Mouse (Mus musculus) ES-Bruce4 (cell line): ENCODE data around the gene Rap1gds1. TPM values are rescaled to one million over a fixed set of nuclear protein-coding genes. Genes with fewer than 3 reads are reported as not detected.

ENCODE experiments used
- H3K27ac ChIP-seq: 2 replicates; pipeline ENCODE4 v1.5.1; 2012; ENCODE audit warnings: low read length, inconsistent platforms; ENCODE audit not compliant: insufficient read depth
- H3K27me3 ChIP-seq: 2 replicates; pipeline ENCODE4 v1.6.1; 2012; ENCODE audit warnings: mild to moderate bottlenecking, low read length, inconsistent platforms; ENCODE audit not compliant: control insufficient read depth, poor library complexity, insufficient read depth, severe bottlenecking
- H3K36me3 ChIP-seq: 2 replicates; pipeline ENCODE4 v1.6.1; 2012; ENCODE audit warnings: inconsistent platforms, mild to moderate bottlenecking, low read length, moderate library complexity; ENCODE audit not compliant: control insufficient read depth, poor library complexity, insufficient read depth, severe bottlenecking
- H3K4me1 ChIP-seq: one replicate; pipeline ENCODE4 v1.8.1; 2011; ENCODE audit warnings: low read length; ENCODE audit not compliant: control insufficient read depth, insufficient read depth
- H3K4me3 ChIP-seq: 2 replicates; pipeline ENCODE4 v1.5.1; 2011; ENCODE audit warnings: low read depth, mild to moderate bottlenecking, low read length
- H3K9ac ChIP-seq: 2 replicates; pipeline ENCODE4 v1.6.1; 2012; ENCODE audit warnings: low read depth, mild to moderate bottlenecking, inconsistent platforms; ENCODE audit not compliant: poor library complexity, severe bottlenecking
- H3K9me3 ChIP-seq: replicated peaks from 2 replicates; pipeline ENCODE4 v1.6.1; 2012; ENCODE audit warnings: mild to moderate bottlenecking, low read length, inconsistent platforms; ENCODE audit not compliant: control insufficient read depth, poor library complexity, insufficient read depth, severe bottlenecking
- CTCF ChIP-seq: IDR thresholded peaks from one replicate; pipeline ENCODE4 v1.8.1; 2011; ENCODE audit warnings: low read depth, low read length
- EP300 ChIP-seq: IDR thresholded peaks from 2 replicates; pipeline ENCODE4 v1.6.1; 2011; ENCODE audit warnings: low read depth, low read length; ENCODE audit not compliant: insufficient read depth
- POLR2A ChIP-seq: IDR thresholded peaks from one replicate; pipeline ENCODE4 v1.8.1; 2011; ENCODE audit warnings: low read length; ENCODE audit not compliant: insufficient read depth
- polyA plus RNA-seq: library from polyadenylated mRNA; stranded (reverse); fragments of >200 nt; gene quantifications from 2 replicates; pipeline ENCODE4 v1.2.4, GENCODE M21; 2011; ENCODE audit warnings: low read depth; ENCODE audit not compliant: missing spikeins, insufficient read depth, insufficient read length

Rap1gds1 gene
- polyA plus RNA-seq, 1 experiment = 48.6 TPM

DNA sequence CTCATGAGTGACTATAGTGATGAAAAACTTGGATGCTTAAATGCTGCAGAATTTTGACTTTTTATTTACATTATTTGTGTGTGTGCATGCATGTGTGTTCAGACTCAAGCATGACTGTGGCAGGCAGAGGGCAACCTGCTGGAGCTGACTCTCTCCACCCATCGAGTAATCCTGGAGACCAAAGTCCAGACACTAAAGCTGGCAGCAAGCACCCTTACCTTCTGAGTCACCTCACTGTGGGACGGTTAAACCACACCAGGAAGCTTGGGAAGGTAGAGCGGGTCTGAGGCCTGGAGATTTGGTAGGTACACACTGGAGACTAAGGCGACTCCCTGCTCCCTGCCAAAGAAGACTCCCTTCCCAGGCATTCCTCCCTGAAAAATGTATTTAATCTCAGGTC is 38.0 kb downstream of the Rap1gds1 start:
- Histone ChIP-seq H3K9me3 (no peaks in the 10 kb centered on the region), H3K4me1 (no peaks in the 10 kb centered on the region), H3K9ac (peak overlapping the region; percentile 84; the same call in 1 of the 2 replicates), H3K27ac (peak overlapping the region; percentile 60), H3K4me3 (no peak overlapping the region), H3K36me3 (no peaks in the 10 kb centered on the region), H3K27me3 (no peaks in the 10 kb centered on the region)
- TF ChIP-seq EP300 (no peak), POLR2A (no peak)

GRCm38 (mm10) chr3:139033179-139033578 is 41.8 kb downstream of the Rap1gds1 start:
- TF ChIP-seq CTCF (no peak), POLR2A (no peak), EP300 (peak; percentile 98)
- Histone ChIP-seq H3K4me3 (no peak overlapping the region), H3K27me3 (no peaks in the 10 kb centered on the region), H3K4me1 (no peaks in the 10 kb centered on the region), H3K9ac (no peak overlapping the region), H3K36me3 (no peaks in the 10 kb centered on the region), H3K27ac (peak overlapping the region; percentile 37; the same call in 1 of the 2 replicates), H3K9me3 (no peaks in the 10 kb centered on the region)

- no peak overlapping the region for H3K27ac ChIP-seq
- H3K36me3 ChIP-seq = no peaks in the 10 kb centered on the region
- no peaks in the 10 kb centered on the region for H3K4me1 ChIP-seq
- H3K4me3 ChIP-seq = no peak overlapping the region
- H3K9ac ChIP-seq = no peak overlapping the region
- H3K9me3 ChIP-seq = no peaks in the 10 kb centered on the region
- TF ChIP-seq EP300 (no peak), POLR2A (no peak), CTCF (no peak)
- H3K27me3 ChIP-seq = no peaks in the 10 kb centered on the region
These were observed 44.3 kb downstream of the Rap1gds1 start for GRCm38 (mm10) chr3:139030644-139031227.

DNA sequence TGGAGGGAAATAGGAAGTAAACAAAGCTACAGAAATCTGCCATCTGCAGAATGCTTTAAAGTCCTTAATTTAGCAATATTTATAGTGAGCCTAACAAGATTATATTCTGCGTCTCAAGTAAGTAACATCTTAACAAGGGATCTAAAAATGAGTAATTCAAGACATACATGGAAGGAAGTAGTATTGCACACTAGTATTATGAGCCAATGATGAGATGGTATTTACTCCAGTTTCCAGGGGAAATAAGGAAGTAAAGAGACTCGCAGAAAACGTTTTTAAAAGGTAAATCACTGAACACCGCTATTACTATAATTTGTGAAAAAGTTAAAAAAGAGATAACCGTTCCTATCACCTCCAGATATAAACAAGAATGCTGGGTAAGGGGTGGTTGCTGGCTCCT is 49.9 kb downstream of the Rap1gds1 start:
- Histone ChIP-seq H3K4me3 (no peak overlapping the region), H3K36me3 (no peaks in the 10 kb centered on the region), H3K4me1 (peaks cover 2% of the 10 kb centered on the region), H3K9me3 (no peaks in the 10 kb centered on the region), H3K27ac (no peak overlapping the region), H3K9ac (no peak overlapping the region), H3K27me3 (no peaks in the 10 kb centered on the region)
- no peak for TF ChIP-seq EP300

DNA sequence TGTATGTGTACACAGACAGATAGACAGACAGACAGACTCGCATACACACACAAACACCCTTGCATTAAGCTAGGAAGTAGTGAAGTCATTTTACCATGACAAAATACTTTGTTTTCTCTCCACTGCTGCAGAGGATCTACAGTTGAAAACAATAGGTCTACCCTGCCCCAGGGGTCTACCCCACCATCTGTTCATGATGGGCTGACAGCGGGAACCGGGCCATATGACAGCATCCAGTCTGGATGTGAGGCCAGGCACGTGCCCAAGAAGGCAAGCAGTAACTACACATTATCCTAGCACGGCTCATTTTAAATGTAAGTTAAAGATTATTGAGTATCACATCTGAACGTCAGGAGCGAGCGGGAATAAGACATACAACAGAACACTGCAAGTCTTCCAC is 51.4 kb downstream of the Rap1gds1 start:
- no peak overlapping the region for H3K27ac ChIP-seq
- no peak overlapping the region for H3K9ac ChIP-seq
- TF ChIP-seq POLR2A = no peak
- TF ChIP-seq EP300 = peak; percentile 95
- no peak for TF ChIP-seq CTCF
- no peaks in the 10 kb centered on the region for H3K27me3 ChIP-seq
- H3K36me3 ChIP-seq = no peaks in the 10 kb centered on the region
- H3K9me3 ChIP-seq = no peaks in the 10 kb centered on the region
- peaks cover 2% of the 10 kb centered on the region for H3K4me1 ChIP-seq
- no peak overlapping the region for H3K4me3 ChIP-seq

DNA sequence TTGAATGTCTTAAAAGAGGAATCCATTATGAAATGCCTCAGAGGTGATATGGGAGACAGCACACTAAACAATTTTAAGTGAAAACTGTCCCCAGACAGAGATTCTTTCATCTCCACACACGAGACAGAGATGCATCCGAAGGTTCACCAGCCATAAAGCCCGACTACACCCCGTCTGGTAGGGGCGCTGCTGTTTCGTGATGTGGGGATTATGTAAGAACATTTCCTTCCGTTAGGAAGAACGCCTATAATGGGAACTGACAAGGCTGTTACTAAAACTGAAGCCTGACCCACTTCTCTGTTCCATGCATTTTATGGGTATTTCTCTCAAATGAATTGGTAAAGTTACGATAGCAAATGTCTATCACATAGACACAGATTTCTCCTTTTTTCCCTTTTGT is 62.6 kb downstream of the Rap1gds1 start:
- no peak overlapping the region for H3K4me3 ChIP-seq
- no peak overlapping the region for H3K9ac ChIP-seq

More for the DNA sequence above, 62.6 kb downstream of the Rap1gds1 start:
- Histone ChIP-seq H3K27ac (no peak overlapping the region), H3K36me3 (no peaks in the 10 kb centered on the region), H3K4me1 (no peaks in the 10 kb centered on the region), H3K27me3 (no peaks in the 10 kb centered on the region), H3K9me3 (no peaks in the 10 kb centered on the region)
- no peak for TF ChIP-seq EP300
- TF ChIP-seq POLR2A = no peak
- TF ChIP-seq CTCF = no peak
